9 mouse cellular contexts compared by ENCODE assay signal in the genomic region with DNA sequence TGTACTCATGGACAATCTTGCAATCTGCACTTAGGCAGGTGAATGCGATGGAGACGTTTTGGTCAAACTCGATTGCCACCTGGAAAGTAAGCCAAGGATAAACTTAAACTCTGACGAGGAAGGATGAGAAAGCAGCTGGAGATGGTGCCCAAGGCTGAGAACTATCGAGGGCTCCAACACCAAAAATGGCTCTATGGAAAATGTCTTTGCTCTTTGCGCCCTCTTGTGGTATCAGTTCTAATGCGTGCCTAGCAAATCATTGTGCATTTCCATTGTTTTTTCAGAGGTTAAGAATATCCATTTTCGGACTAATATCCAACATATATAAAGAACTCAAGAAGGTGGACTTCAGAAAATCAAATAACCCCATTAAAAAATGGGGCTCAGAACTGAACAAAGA. TPM values are rescaled to one million over a fixed set of nuclear protein-coding genes. Genes with fewer than 3 reads are reported as not detected.
A peak's percentile ranks its signal among the peaks of the same experiment; 100 is the strongest.
DNase-seq lines count a peak whose midpoint lies in the region; ATAC-seq lines count a peak whose summit lies in the region.
"Had no signal": no experiment of that assay in that cellular context is flagged by ENCODE, and none has a peak within 500 bp of the region (broad histone marks: within the 10 kb centered on the region; RNA-seq: fewer than 3 reads in every experiment).

No protein-coding gene starts in this region.

- H3K9me3 ChIP-seq in forebrain, embryonic 11.5 days (ENCODE audit: control insufficient read depth, low read length): no peaks in the 10 kb centered on the region
- no peaks in the 10 kb centered on the region for H3K9me3 ChIP-seq in forebrain, embryonic 15.5 days
- no peaks in the 10 kb centered on the region for H3K9me3 ChIP-seq in limb, embryonic 11.5 days (ENCODE audit: control insufficient read depth, low read length)
- H3K9me3 ChIP-seq in limb, embryonic 10.5 days (replicated peaks): no peaks in the 10 kb centered on the region
- H3K9me3 ChIP-seq in embryonic facial prominence, embryonic 10.5 days: no peaks in the 10 kb centered on the region
- H3K9me3 ChIP-seq in megakaryocyte, embryonic 14.5 days: no peaks in the 10 kb centered on the region

- no peak overlapping the region for H3K4me3 ChIP-seq in forebrain, embryonic 11.5 days (ENCODE audit: low read depth, low read length)
- no peak overlapping the region for H3K4me3 ChIP-seq in forebrain, embryonic 15.5 days
- no peak overlapping the region for H3K4me3 ChIP-seq in limb, embryonic 11.5 days (ENCODE audit: low read depth, low read length)
- H3K4me3 ChIP-seq in limb, embryonic 10.5 days: no peak overlapping the region
- no peak overlapping the region for H3K4me3 ChIP-seq in embryonic facial prominence, embryonic 10.5 days
- H3K4me3 ChIP-seq in megakaryocyte, embryonic 14.5 days (replicated peaks): peak overlapping the region; percentile 70

- H3K4me2 ChIP-seq in forebrain, embryonic 11.5 days (ENCODE audit: low read depth, low read length, severe bottlenecking): no peak overlapping the region
- H3K4me2 ChIP-seq in forebrain, embryonic 15.5 days (replicated peaks): no peak overlapping the region
- no peak overlapping the region for H3K4me2 ChIP-seq in limb, embryonic 11.5 days (ENCODE audit: low read depth, severe bottlenecking)

- no peak for ATAC-seq in forebrain, embryonic 11.5 days (replicated peaks; ENCODE audit: low FRiP score)
- no peak for ATAC-seq in forebrain, embryonic 15.5 days (replicated peaks)
- no peak for ATAC-seq in limb, embryonic 11.5 days (ENCODE audit: insufficient number of reproducible peaks, low FRiP score, low TSS enrichment, low read depth)

- H3K9ac ChIP-seq in forebrain, embryonic 11.5 days (ENCODE audit: low read length): no peak overlapping the region
- no peak overlapping the region for H3K9ac ChIP-seq in forebrain, embryonic 15.5 days (replicated peaks)
- no peak overlapping the region for H3K9ac ChIP-seq in limb, embryonic 11.5 days (ENCODE audit: low read length)

- DNase-seq in forebrain, embryonic 11.5 days (ENCODE audit: low spot score): peak; percentile 55
- DNase-seq in limb, embryonic 11.5 days (ENCODE audit: low spot score): peak; percentile 41
- no peak for DNase-seq in limb, embryonic 10.5 days (ENCODE audit: low spot score)
- DNase-seq in T-cell, adult 2 months (ENCODE audit: low spot score): peak; percentile 10
- peak; percentile 30 for DNase-seq in embryonic facial prominence, embryonic 10.5 days (ENCODE audit: low spot score)
- no peak for DNase-seq in spleen, postnatal 36 days (ENCODE audit: low spot score in 2 of 2)

- no peaks in the 10 kb centered on the region for H3K27me3 ChIP-seq in forebrain, embryonic 11.5 days (ENCODE audit: control insufficient read depth, insufficient read depth, low read length)
- 0 out of 2 replicates have a peak, but pooled peaks cover 2% of the 10 kb centered on the region for H3K27me3 ChIP-seq in forebrain, embryonic 15.5 days
- no peaks in the 10 kb centered on the region for H3K27me3 ChIP-seq in limb, embryonic 11.5 days (ENCODE audit: control insufficient read depth, insufficient read depth, low read length)
- H3K27me3 ChIP-seq in limb, embryonic 10.5 days (ENCODE audit: low read depth, poor library complexity, severe bottlenecking): no peaks in the 10 kb centered on the region
- no peaks in the 10 kb centered on the region for H3K27me3 ChIP-seq in embryonic facial prominence, embryonic 10.5 days (replicated peaks; ENCODE audit: low read depth, poor library complexity, severe bottlenecking)
- H3K27me3 ChIP-seq in megakaryocyte, embryonic 14.5 days (replicated peaks): peaks cover 19% of the 10 kb centered on the region

- H3K4me1 ChIP-seq in forebrain, embryonic 11.5 days (replicated peaks; ENCODE audit: control insufficient read depth, insufficient read depth, low read length): no peaks in the 10 kb centered on the region
- H3K4me1 ChIP-seq in forebrain, embryonic 15.5 days: no peaks in the 10 kb centered on the region
- H3K4me1 ChIP-seq in limb, embryonic 11.5 days (ENCODE audit: control insufficient read depth, insufficient read depth, low read length): no peaks in the 10 kb centered on the region
- H3K4me1 ChIP-seq in limb, embryonic 10.5 days: no peaks in the 10 kb centered on the region
- no peaks in the 10 kb centered on the region for H3K4me1 ChIP-seq in embryonic facial prominence, embryonic 10.5 days
- peaks cover 11% of the 10 kb centered on the region for H3K4me1 ChIP-seq in megakaryocyte, embryonic 14.5 days

- WGBS in forebrain, embryonic 11.5 days: 26% methylated on average over 8 of the region's 8 CpGs
- WGBS in forebrain, embryonic 15.5 days: 30% methylated on average over 8 of the region's 8 CpGs
- 26% methylated on average over 8 of the region's 8 CpGs for WGBS in limb, embryonic 11.5 days
- WGBS in limb, embryonic 10.5 days: 31% methylated on average over 8 of the region's 8 CpGs
- WGBS in embryonic facial prominence, embryonic 10.5 days: 32% methylated on average over 8 of the region's 8 CpGs

- no peaks in the 10 kb centered on the region for H3K36me3 ChIP-seq in forebrain, embryonic 11.5 days (ENCODE audit: control insufficient read depth, insufficient read depth, low read length)
- no peaks in the 10 kb centered on the region for H3K36me3 ChIP-seq in forebrain, embryonic 15.5 days
- no peaks in the 10 kb centered on the region for H3K36me3 ChIP-seq in limb, embryonic 11.5 days (ENCODE audit: control insufficient read depth, insufficient read depth, low read length)
- no peaks in the 10 kb centered on the region for H3K36me3 ChIP-seq in limb, embryonic 10.5 days
- no peaks in the 10 kb centered on the region for H3K36me3 ChIP-seq in embryonic facial prominence, embryonic 10.5 days (replicated peaks)
- no peaks in the 10 kb centered on the region for H3K36me3 ChIP-seq in megakaryocyte, embryonic 14.5 days (replicated peaks; ENCODE audit: low read length)

- no peak overlapping the region for H3K27ac ChIP-seq in forebrain, embryonic 11.5 days (ENCODE audit: low read depth, low read length)
- H3K27ac ChIP-seq in forebrain, embryonic 15.5 days (replicated peaks): no peak overlapping the region
- no peak overlapping the region for H3K27ac ChIP-seq in limb, embryonic 11.5 days (replicated peaks; ENCODE audit: low read depth, low read length)
- H3K27ac ChIP-seq in limb, embryonic 10.5 days: no peak overlapping the region
- H3K27ac ChIP-seq in embryonic facial prominence, embryonic 10.5 days (replicated peaks): no peak overlapping the region

RNA-seq across cellular contexts. Expression of gene Lrrn4, which starts 26.1 kb away (rescaled TPM):
- polyA plus RNA-seq in forebrain, embryonic 11.5 days (2014; fragmentation: Nextera tagmentation; extraction: Ambion mirVana): 0.24 and 0.44 TPM in 2 replicates
- 0.06 and 0.19 TPM in 2 replicates for polyA plus RNA-seq in forebrain, embryonic 15.5 days (2015; fragmentation: Nextera tagmentation; extraction: Ambion mirVana)
- 0.14 and 0.60 TPM in 2 replicates for polyA plus RNA-seq in limb, embryonic 11.5 days (2014; fragmentation: Nextera tagmentation; extraction: Ambion mirVana)
- polyA plus RNA-seq in limb, embryonic 10.5 days (2016; fragmentation: Nextera tagmentation; extraction: Ambion mirVana): 1.1 and 2.4 TPM in 2 replicates
- 0.93 and 0.99 TPM in 2 replicates for polyA plus RNA-seq in embryonic facial prominence, embryonic 10.5 days (2016; fragmentation: Nextera tagmentation; extraction: Ambion mirVana)
- polyA plus RNA-seq in megakaryocyte, embryonic 14.5 days (2012; ENCODE audit: insufficient read depth, low replicate concordance): 0.07 TPM in 1 of 2 replicates, not detected in the other

RNA-seq across cellular contexts. Expression of gene Fermt1, which starts 38.9 kb away (rescaled TPM):
- 3.2 TPM in 2 replicates for polyA plus RNA-seq in forebrain, embryonic 11.5 days (2014; fragmentation: Nextera tagmentation; extraction: Ambion mirVana)
- not detected in 2 replicates for polyA plus RNA-seq in forebrain, embryonic 15.5 days (2015; fragmentation: Nextera tagmentation; extraction: Ambion mirVana)
- polyA plus RNA-seq in limb, embryonic 11.5 days (2014; fragmentation: Nextera tagmentation; extraction: Ambion mirVana): 15.6 and 17.5 TPM in 2 replicates
- 12.1 and 17.3 TPM in 2 replicates for polyA plus RNA-seq in limb, embryonic 10.5 days (2016; fragmentation: Nextera tagmentation; extraction: Ambion mirVana)
- 20.2 and 22.7 TPM in 2 replicates for polyA plus RNA-seq in embryonic facial prominence, embryonic 10.5 days (2016; fragmentation: Nextera tagmentation; extraction: Ambion mirVana)
- not detected in 2 replicates for polyA plus RNA-seq in megakaryocyte, embryonic 14.5 days (2012; ENCODE audit: insufficient read depth, low replicate concordance)
- polyA plus RNA-seq: neural tube, embryonic 14.5 days had no signal

Comparison
In these comparisons a context has a peak if more than half of its experiments do, and no peak if none do; other contexts are left out.
1. DNase-seq: peak in forebrain, embryonic 11.5 days (single experiment), limb, embryonic 11.5 days (single experiment), T-cell, adult 2 months (single experiment) and embryonic facial prominence, embryonic 10.5 days (single experiment); none in limb, embryonic 10.5 days (single experiment) and spleen, postnatal 36 days (0 of 2).